Mouse (Mus musculus) layer of hippocampus, adult 8-10 months (tissue): Measurements from ENCODE around the gene Hspb6. TPM values are rescaled to one million over a fixed set of nuclear protein-coding genes. Genes with fewer than 3 reads are reported as not detected.

Experiments used
- DNase-seq, 2 experiments: peaks; one replicate each; pipeline ENCODE4 v3.0.0; 2022; ENCODE audit warnings: low spot score in 2 of 2
- total RNA-seq, 4 experiments: library from RNA; stranded (reverse); gene quantifications; 2 replicates each; pipeline ENCODE4 v1.2.4; 2022

Gene Hspb6
- total RNA-seq, 4 experiments from 2014 or later = 3.2 to 10.3 (median 6.5) TPM

- DNase-seq = no peak
These were observed 405 bp upstream of the Hspb6 start for GRCm38 (mm10) chr7:30551445-30552101.

- peak; percentile 26 to 53 for DNase-seq
These were observed 1.1 kb downstream of the Hspb6 start for GRCm38 (mm10) chr7:30553021-30553589.

- no peak for DNase-seq
These were observed 2.0 kb downstream of the Hspb6 start for GRCm38 (mm10) chr7:30553810-30554584.

- no peak for DNase-seq
These were observed 5.0 kb downstream of the Hspb6 start for GRCm38 (mm10) chr7:30556894-30557536.

- DNase-seq = no peak
These were observed 6.0 kb downstream of the Hspb6 start for GRCm38 (mm10) chr7:30557901-30558514.

- no peak for DNase-seq
These were observed 6.9 kb downstream of the Hspb6 start for GRCm38 (mm10) chr7:30558656-30559442.

- DNase-seq = peak; percentile 99
These were observed 7.5 kb downstream of the Hspb6 start, which contains the start of gene Lin37 for GRCm38 (mm10) chr7:30559443-30559954. Gene Lin37 (minus strand): TSS chr7:30559838.

- DNase-seq = no peak
These were observed 8.3 kb downstream of the Hspb6 start for GRCm38 (mm10) chr7:30560296-30560695.

GRCm38 (mm10) chr7:30562526-30563116 is 10.6 kb downstream of the Hspb6 start:
- DNase-seq = peak in 1 of 2 experiments; percentile 44

- DNase-seq = peak; percentile 96
These were observed 11.3 kb downstream of the Hspb6 start, which contains the start of the genes U2af1l4, Gm49396 and Psenen for GRCm38 (mm10) chr7:30563117-30563905. Gene U2af1l4 (plus strand): TSS chr7:30563301. Gene Gm49396 (plus strand): TSS chr7:30563344. Gene Psenen (minus strand): TSS chr7:30563627.

- no peak for DNase-seq
These were observed 11.9 kb downstream of the Hspb6 start for GRCm38 (mm10) chr7:30563906-30564280.

GRCm38 (mm10) chr7:30564970-30565571 is 13.1 kb downstream of the Hspb6 start, which contains the start of gene Igflr1:
Gene Igflr1 (plus strand): TSS chr7:30565427.
- no peak for DNase-seq

GRCm38 (mm10) chr7:30566033-30566432 is 14.1 kb downstream of the Hspb6 start:
- DNase-seq = no peak

- DNase-seq = no peak
These were observed 15.6 kb downstream of the Hspb6 start for GRCm38 (mm10) chr7:30567555-30567954.

GRCm38 (mm10) chr7:30572389-30572788 is 20.4 kb downstream of the Hspb6 start:
- DNase-seq = no peak

- no peak for DNase-seq
These were observed 21.0 kb downstream of the Hspb6 start for GRCm38 (mm10) chr7:30572969-30573368.

- no peak for DNase-seq
These were observed 28.0 kb downstream of the Hspb6 start for GRCm38 (mm10) chr7:30579950-30580349.

- DNase-seq = no peak
These were observed 29.6 kb downstream of the Hspb6 start for GRCm38 (mm10) chr7:30581547-30581946.
